Mouse (Mus musculus): Measurements from ENCODE around the gene Hoga1. TPM values are rescaled to one million over a fixed set of nuclear protein-coding genes. Genes with fewer than 3 reads are reported as not detected.

Gene Hoga1
- polyA plus RNA-seq, 1 experiment from 2014 or later = 2.4 TPM

- Histone ChIP-seq H3K4me3 (ENCODE audit: low read length) (peak overlapping the region; percentile 99), H3K27ac (ENCODE audit: low read depth, low read length) (peak overlapping the region; percentile 74), H3K4me1 (ENCODE audit: control insufficient read depth, insufficient read depth, low read depth, low read length) (peaks cover 25% of the 10 kb centered on the region), H3K36me3 (ENCODE audit: control insufficient read depth, insufficient read depth, low read length) (no peaks in the 10 kb centered on the region), H3K27me3 (replicated peaks; ENCODE audit: control insufficient read depth, insufficient read depth, low read length) (no peaks in the 10 kb centered on the region), H3K9me3 (ENCODE audit: control insufficient read depth, low read length) (no peaks in the 10 kb centered on the region), H3K9ac (ENCODE audit: low read depth, low read length) (peak overlapping the region; percentile 22; the same call in 1 of the 2 replicates), H3K4me2 (ENCODE audit: low read length) (peak overlapping the region; percentile 75)
- 20% methylated on average over 14 of the region's 14 CpGs for WGBS
- no peak for ATAC-seq
These were observed 43.8 kb downstream of the Hoga1 start for GRCm38 (mm10) chr19:42089103-42089747.

- WGBS = under 1% methylated on average over 36 of the region's 55 CpGs
- ATAC-seq = peak; percentile 98
- H3K4me3 ChIP-seq (ENCODE audit: low read length) = peak within 1 kb of the TSS; percentile 99
These were observed 44.6 kb downstream of the Hoga1 start, which contains the start of gene Pi4k2a for GRCm38 (mm10) chr19:42089748-42090595. TSS of gene Pi4k2a (plus strand) at chr19:42090470.

GRCm38 (mm10) chr19:42090637-42091141, 45.3 kb downstream of the Hoga1 start:
- peak overlapping the region; percentile 80 for H3K4me2 ChIP-seq (ENCODE audit: low read length)
- no peaks in the 10 kb centered on the region for H3K36me3 ChIP-seq (ENCODE audit: control insufficient read depth, insufficient read depth, low read length)
- peaks cover 22% of the 10 kb centered on the region for H3K4me1 ChIP-seq (ENCODE audit: control insufficient read depth, insufficient read depth, low read depth, low read length)
- ATAC-seq = peak; percentile 60
- no peaks in the 10 kb centered on the region for H3K9me3 ChIP-seq (ENCODE audit: control insufficient read depth, low read length)
- peak overlapping the region; percentile 99 for H3K4me3 ChIP-seq (ENCODE audit: low read length)
- H3K27me3 ChIP-seq (replicated peaks; ENCODE audit: control insufficient read depth, insufficient read depth, low read length) = no peaks in the 10 kb centered on the region
- H3K27ac ChIP-seq (ENCODE audit: low read depth, low read length) = peak overlapping the region; percentile 90
- WGBS = under 1% methylated on average over 52 of the region's 52 CpGs
- H3K9ac ChIP-seq (ENCODE audit: low read depth, low read length) = peak overlapping the region; percentile 94

More at GRCm38 (mm10) chr19:42089748-42090595, 44.6 kb downstream of the Hoga1 start, which contains the start of gene Pi4k2a:
- H3K27me3 ChIP-seq (replicated peaks; ENCODE audit: control insufficient read depth, insufficient read depth, low read length) = no peaks in the 10 kb centered on the region
- H3K9me3 ChIP-seq (ENCODE audit: control insufficient read depth, low read length) = no peaks in the 10 kb centered on the region
- peak within 1 kb of the TSS; percentile 80 for H3K4me2 ChIP-seq (ENCODE audit: low read length)
- peak within 1 kb of the TSS; percentile 94 for H3K9ac ChIP-seq (ENCODE audit: low read depth, low read length)
- H3K4me1 ChIP-seq (ENCODE audit: control insufficient read depth, insufficient read depth, low read depth, low read length) = peaks cover 25% of the 10 kb centered on the region
- peak within 1 kb of the TSS; percentile 90 for H3K27ac ChIP-seq (ENCODE audit: low read depth, low read length)
- H3K36me3 ChIP-seq (ENCODE audit: control insufficient read depth, insufficient read depth, low read length) = no peaks in the 10 kb centered on the region

- no peak for ATAC-seq
- no peaks in the 10 kb centered on the region for H3K27me3 ChIP-seq (replicated peaks; ENCODE audit: control insufficient read depth, insufficient read depth, low read length)
- H3K9me3 ChIP-seq (ENCODE audit: control insufficient read depth, low read length) = no peaks in the 10 kb centered on the region
- no peak overlapping the region for H3K4me2 ChIP-seq (ENCODE audit: low read length)
- H3K4me3 ChIP-seq (ENCODE audit: low read length) = no peak overlapping the region
- no peak overlapping the region for H3K9ac ChIP-seq (ENCODE audit: low read depth, low read length)
- H3K27ac ChIP-seq (ENCODE audit: low read depth, low read length) = no peak overlapping the region
- 94% methylated on average over 3 of the region's 3 CpGs for WGBS
- no peaks in the 10 kb centered on the region for H3K4me1 ChIP-seq (ENCODE audit: control insufficient read depth, insufficient read depth, low read depth, low read length)
- peaks cover 9% of the 10 kb centered on the region; the same call in 1 of the 2 replicates for H3K36me3 ChIP-seq (ENCODE audit: control insufficient read depth, insufficient read depth, low read length)
These were observed 54.0 kb downstream of the Hoga1 start for GRCm38 (mm10) chr19:42099406-42099805.

- ATAC-seq = no peak
- H3K36me3 ChIP-seq (ENCODE audit: control insufficient read depth, insufficient read depth, low read length) = peaks cover 20% of the 10 kb centered on the region
- H3K9me3 ChIP-seq (ENCODE audit: control insufficient read depth, low read length) = no peaks in the 10 kb centered on the region
- no peaks in the 10 kb centered on the region for H3K27me3 ChIP-seq (replicated peaks; ENCODE audit: control insufficient read depth, insufficient read depth, low read length)
- no peak overlapping the region for H3K9ac ChIP-seq (ENCODE audit: low read depth, low read length)
- H3K4me1 ChIP-seq (ENCODE audit: control insufficient read depth, insufficient read depth, low read depth, low read length) = no peaks in the 10 kb centered on the region
- 92% methylated on average over 9 of the region's 9 CpGs for WGBS
- no peak overlapping the region for H3K4me2 ChIP-seq (ENCODE audit: low read length)
- H3K27ac ChIP-seq (ENCODE audit: low read depth, low read length) = no peak overlapping the region
- H3K4me3 ChIP-seq (ENCODE audit: low read length) = no peak overlapping the region
These were observed 59.3 kb downstream of the Hoga1 start for GRCm38 (mm10) chr19:42104681-42105080.

- no peaks in the 10 kb centered on the region for H3K9me3 ChIP-seq (ENCODE audit: control insufficient read depth, low read length)
- no peak overlapping the region for H3K4me2 ChIP-seq (ENCODE audit: low read length)
- H3K36me3 ChIP-seq (ENCODE audit: control insufficient read depth, insufficient read depth, low read length) = peaks cover 20% of the 10 kb centered on the region
- H3K27me3 ChIP-seq (replicated peaks; ENCODE audit: control insufficient read depth, insufficient read depth, low read length) = no peaks in the 10 kb centered on the region
- ATAC-seq = no peak
- no peak overlapping the region for H3K4me3 ChIP-seq (ENCODE audit: low read length)
- H3K9ac ChIP-seq (ENCODE audit: low read depth, low read length) = no peak overlapping the region
- no peak overlapping the region for H3K27ac ChIP-seq (ENCODE audit: low read depth, low read length)
- H3K4me1 ChIP-seq (ENCODE audit: control insufficient read depth, insufficient read depth, low read depth, low read length) = no peaks in the 10 kb centered on the region
- 92% methylated on average over 4 of the region's 4 CpGs for WGBS
These were observed 70.4 kb downstream of the Hoga1 start for GRCm38 (mm10) chr19:42115783-42116335.

GRCm38 (mm10) chr19:42118142-42118541, 72.7 kb downstream of the Hoga1 start:
- Histone ChIP-seq H3K4me2 (ENCODE audit: low read length) (no peak overlapping the region), H3K27ac (ENCODE audit: low read depth, low read length) (no peak overlapping the region), H3K4me3 (ENCODE audit: low read length) (no peak overlapping the region), H3K27me3 (replicated peaks; ENCODE audit: control insufficient read depth, insufficient read depth, low read length) (no peaks in the 10 kb centered on the region), H3K36me3 (ENCODE audit: control insufficient read depth, insufficient read depth, low read length) (peaks cover 26% of the 10 kb centered on the region), H3K4me1 (ENCODE audit: control insufficient read depth, insufficient read depth, low read depth, low read length) (no peaks in the 10 kb centered on the region), H3K9ac (ENCODE audit: low read depth, low read length) (no peak overlapping the region), H3K9me3 (ENCODE audit: control insufficient read depth, low read length) (no peaks in the 10 kb centered on the region)
- ATAC-seq = no peak
- WGBS = 95% methylated on average over 9 of the region's 9 CpGs

- Histone ChIP-seq H3K4me1 (ENCODE audit: control insufficient read depth, insufficient read depth, low read depth, low read length) (no peaks in the 10 kb centered on the region), H3K9me3 (ENCODE audit: control insufficient read depth, low read length) (no peaks in the 10 kb centered on the region), H3K27me3 (replicated peaks; ENCODE audit: control insufficient read depth, insufficient read depth, low read length) (no peaks in the 10 kb centered on the region), H3K36me3 (ENCODE audit: control insufficient read depth, insufficient read depth, low read length) (peaks cover 24% of the 10 kb centered on the region), H3K27ac (ENCODE audit: low read depth, low read length) (no peak overlapping the region), H3K9ac (ENCODE audit: low read depth, low read length) (no peak overlapping the region), H3K4me3 (ENCODE audit: low read length) (no peak overlapping the region), H3K4me2 (ENCODE audit: low read length) (no peak overlapping the region)
- ATAC-seq = no peak
- 93% methylated on average over 5 of the region's 5 CpGs for WGBS
These were observed 73.2 kb downstream of the Hoga1 start for GRCm38 (mm10) chr19:42118596-42118995.

- no peak for ATAC-seq
- Histone ChIP-seq H3K4me2 (ENCODE audit: low read length) (no peak overlapping the region), H3K27me3 (replicated peaks; ENCODE audit: control insufficient read depth, insufficient read depth, low read length) (no peaks in the 10 kb centered on the region), H3K27ac (ENCODE audit: low read depth, low read length) (no peak overlapping the region), H3K9ac (ENCODE audit: low read depth, low read length) (no peak overlapping the region), H3K4me1 (ENCODE audit: control insufficient read depth, insufficient read depth, low read depth, low read length) (no peaks in the 10 kb centered on the region), H3K36me3 (ENCODE audit: control insufficient read depth, insufficient read depth, low read length) (peaks cover 21% of the 10 kb centered on the region), H3K4me3 (ENCODE audit: low read length) (no peak overlapping the region), H3K9me3 (ENCODE audit: control insufficient read depth, low read length) (no peaks in the 10 kb centered on the region)
- 92% methylated on average over 8 of the region's 8 CpGs for WGBS
These were observed 75.0 kb downstream of the Hoga1 start for GRCm38 (mm10) chr19:42120451-42120850.

Measured in hindbrain, embryonic 16.5 days (tissue).